Mouse (Mus musculus): ENCODE measurements around the gene Gm20388.

DNA sequence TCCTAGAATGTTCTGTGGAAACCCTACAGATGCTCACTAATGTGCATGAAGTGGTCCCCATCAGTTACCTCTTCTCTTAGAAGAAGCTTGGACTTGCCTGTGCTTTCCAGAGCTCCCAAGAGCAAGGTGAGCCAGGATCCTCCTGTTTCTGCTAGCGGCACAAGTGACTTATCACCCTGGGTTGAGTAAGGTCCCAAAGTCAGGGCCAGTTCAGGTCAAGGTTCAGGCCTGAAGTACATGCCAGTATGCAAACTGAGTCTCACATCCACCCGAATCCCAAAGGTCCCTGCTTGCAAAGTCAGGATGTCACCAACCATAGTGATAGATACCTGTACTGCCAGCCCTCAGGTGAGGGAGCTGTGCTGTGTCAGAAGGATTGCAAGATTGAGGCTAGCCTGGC is 1959.5 kb downstream of the Gm20388 start:
- TF ChIP-seq POLR2A (IDR thresholded peaks at IDR 0.05; ENCODE audit: borderline replicate concordance, extremely low read depth, insufficient read depth, insufficient read length, poor library complexity, severe bottlenecking), result no peak
- TF ChIP-seq CTCF (IDR thresholded peaks at IDR 0.05; ENCODE audit: borderline replicate concordance, extremely low read depth, insufficient read depth, insufficient read length), result no peak

Measured in brain, embryonic 14.5 days (tissue).